Mouse (Mus musculus) cerebellum, postnatal 36 days (tissue): ENCODE results near the gene Gm29797.

Experiments
- DNase-seq, 2 experiments: peaks; one replicate each; pipeline ENCODE4 v3.0.0; 2021 to 2022; ENCODE audit warnings: mixed read lengths in 2 of 2

Gene Gm29797

DNA sequence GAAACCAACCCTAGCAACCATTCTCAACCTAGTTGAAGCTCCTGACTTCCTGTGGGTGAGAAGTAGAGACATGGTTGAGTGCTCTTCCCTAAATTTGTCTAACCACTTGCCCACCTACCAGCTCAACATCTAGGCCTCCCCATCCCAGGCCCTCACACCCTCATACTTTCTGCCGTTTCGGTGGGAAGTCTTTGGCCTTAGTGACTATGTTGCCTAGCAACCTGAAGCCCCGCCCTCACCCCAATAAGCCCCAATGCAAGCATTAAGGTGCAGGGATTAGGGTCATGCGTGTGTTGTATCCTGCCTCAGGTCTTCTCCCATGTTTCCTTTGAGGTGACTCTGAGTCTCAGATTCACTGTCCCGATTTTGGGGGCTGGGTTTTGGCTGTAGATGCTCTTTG, 41.4 kb downstream of the Gm29797 start, which contains the start of gene Lkaaear1:
Gene Lkaaear1, minus strand, starts transcription at position 202 of the 400 bp plus-strand sequence.
- no peak for DNase-seq

DNA sequence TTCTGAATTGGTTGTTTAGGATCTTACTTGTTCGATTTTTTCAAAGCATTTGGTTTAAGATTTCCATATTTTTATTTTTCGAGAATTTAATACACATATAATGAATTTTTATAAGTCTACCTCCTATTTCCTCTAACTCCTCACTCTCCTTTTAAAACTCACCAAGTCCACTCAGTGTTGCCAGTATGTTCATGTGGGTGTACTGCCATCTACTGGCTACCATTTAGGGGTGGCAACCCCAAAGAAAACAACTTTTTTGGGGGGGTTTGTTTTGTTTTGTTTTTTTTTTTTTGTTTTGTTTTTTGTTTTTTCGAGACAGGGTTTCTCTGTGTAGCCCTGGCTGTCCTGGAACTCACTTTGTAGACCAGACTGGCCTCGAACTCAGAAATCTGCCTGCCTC, 49.8 kb downstream of the Gm29797 start:
- no peak for DNase-seq
